Mouse (Mus musculus) intestine, embryonic 15.5 days (tissue): ENCODE results near the gene Gm49396. TPM values are rescaled to one million over a fixed set of nuclear protein-coding genes. Genes with fewer than 3 reads are reported as not detected.
A peak's percentile ranks its signal among the peaks of the same experiment; 100 is the strongest.

ENCODE experiments used
- ATAC-seq: fragments of 200-750 bp; cut with Nextera tagmentation; 2 replicates; pipeline ENCODE4 v1.8.0; 2017; ENCODE audit warnings: moderate TSS enrichment, moderate library complexity
- H3K27ac ChIP-seq: fragments of 300-500 bp; sonication (generic); 2 replicates; pipeline ENCODE4 v1.5.1; 2015; ENCODE audit warnings: mild to moderate bottlenecking, inconsistent platforms
- H3K27me3 ChIP-seq: fragments of 300-500 bp; sonication (generic); replicated peaks from 2 replicates; pipeline ENCODE4 v1.6.1; 2015; ENCODE audit warnings: inconsistent platforms
- H3K36me3 ChIP-seq: fragments of 300-500 bp; sonication (generic); 2 replicates; pipeline ENCODE4 v1.6.1; 2015; ENCODE audit warnings: inconsistent platforms
- H3K4me1 ChIP-seq: fragments of 300-500 bp; sonication (generic); replicated peaks from 2 replicates; pipeline ENCODE4 v1.6.1; 2015; ENCODE audit warnings: inconsistent platforms
- H3K4me2 ChIP-seq: fragments of 300-500 bp; sonication (generic); replicated peaks from 2 replicates; pipeline ENCODE4 v1.6.1; 2015; ENCODE audit warnings: mild to moderate bottlenecking, inconsistent platforms
- H3K4me3 ChIP-seq: fragments of 300-500 bp; sonication (generic); replicated peaks from 2 replicates; pipeline ENCODE4 v1.5.1; 2015; ENCODE audit warnings: inconsistent platforms
- H3K9ac ChIP-seq: fragments of 300-500 bp; sonication (generic); 2 replicates; pipeline ENCODE4 v1.6.1; 2015; ENCODE audit warnings: inconsistent platforms
- H3K9me3 ChIP-seq: fragments of 300-500 bp; sonication (generic); 2 replicates; pipeline ENCODE4 v1.6.1; 2016; ENCODE audit warnings: inconsistent platforms
- WGBS: fragments of 180-500 bp; shearing (Covaris S2); methylation state at CpG from one replicate; pipeline ENCODE4 v1.1.7; 2015; 5-methylcytosine and 5-hydroxymethylcytosine counted together
- polyA plus RNA-seq: library from polyadenylated mRNA; unstranded; fragments of >200 nt; fragmentation: Nextera tagmentation; extraction: Ambion mirVana; gene quantifications from 2 replicates; pipeline ENCODE4 v1.2.1, GENCODE M21; 2015

Gm49396 gene
- polyA plus RNA-seq, 1 experiment from 2014 or later, result 9.0 TPM

DNA sequence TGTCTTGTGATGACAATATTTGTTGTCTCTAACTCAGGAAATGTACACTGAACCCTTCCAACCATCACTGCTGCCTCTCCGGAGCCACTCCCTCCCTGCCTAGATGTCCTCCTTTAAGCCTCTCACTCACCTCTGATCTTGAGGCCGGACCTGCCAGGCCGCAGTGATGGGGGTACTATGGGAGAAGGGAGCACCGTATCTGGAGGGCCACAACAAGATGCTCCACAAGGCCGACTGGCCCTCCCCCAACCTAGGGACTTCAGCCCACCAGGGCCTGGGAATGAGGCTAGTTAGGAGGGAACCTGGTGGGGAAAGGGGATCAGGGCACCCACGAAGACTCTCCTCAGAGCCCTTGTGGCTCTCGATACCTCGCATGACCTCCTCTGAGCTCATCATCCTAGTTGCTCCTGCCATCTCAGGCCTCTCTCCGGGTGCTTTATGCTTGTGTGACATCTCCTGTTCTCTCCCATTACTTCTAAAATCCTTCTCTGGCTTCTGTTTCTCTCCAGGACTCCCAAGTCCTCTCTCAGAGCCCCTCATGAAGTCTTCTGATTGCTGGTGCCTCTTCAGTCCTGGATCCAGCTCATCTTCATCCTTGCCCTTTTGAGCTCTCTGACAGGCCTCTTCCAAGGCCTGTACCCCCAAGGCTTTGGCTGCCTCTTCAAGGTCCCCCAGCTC, 27.9 kb downstream of the Gm49396 start:
- Histone ChIP-seq H3K4me3 (no peak overlapping the region), H3K27ac (no peak overlapping the region), H3K36me3 (peaks cover 5% of the 10 kb centered on the region), H3K9me3 (no peaks in the 10 kb centered on the region), H3K27me3 (no peaks in the 10 kb centered on the region), H3K9ac (no peak overlapping the region), H3K4me2 (peak overlapping the region; percentile 80), H3K4me1 (peaks cover 37% of the 10 kb centered on the region)
- no peak for ATAC-seq
- WGBS, result 75% methylated on average over 9 of the region's 9 CpGs

DNA sequence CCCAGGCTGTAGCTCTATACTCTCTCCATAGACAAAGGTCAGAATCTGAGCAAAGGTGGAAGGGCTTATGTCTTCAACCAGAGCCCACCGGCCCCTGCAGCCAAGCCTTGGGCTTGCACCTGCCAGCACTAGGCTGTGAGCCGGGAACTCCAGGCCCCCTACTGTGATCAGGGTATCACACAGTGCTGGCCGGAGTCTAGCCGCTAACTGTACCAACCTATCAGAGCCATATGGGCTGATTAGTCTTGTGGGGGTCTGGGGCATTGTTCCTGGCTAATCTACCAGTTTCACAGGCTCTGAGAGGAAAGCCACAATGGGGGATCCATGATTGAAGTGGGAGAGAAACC, 28.4 kb downstream of the Gm49396 start:
- Histone ChIP-seq H3K27ac (no peak overlapping the region), H3K9me3 (no peaks in the 10 kb centered on the region), H3K4me3 (no peak overlapping the region), H3K27me3 (no peaks in the 10 kb centered on the region), H3K9ac (no peak overlapping the region), H3K36me3 (peaks cover 1% of the 10 kb centered on the region), H3K4me1 (peaks cover 34% of the 10 kb centered on the region), H3K4me2 (no peak overlapping the region)
- 57% methylated on average over 4 of the region's 4 CpGs for WGBS
- ATAC-seq, result no peak

DNA sequence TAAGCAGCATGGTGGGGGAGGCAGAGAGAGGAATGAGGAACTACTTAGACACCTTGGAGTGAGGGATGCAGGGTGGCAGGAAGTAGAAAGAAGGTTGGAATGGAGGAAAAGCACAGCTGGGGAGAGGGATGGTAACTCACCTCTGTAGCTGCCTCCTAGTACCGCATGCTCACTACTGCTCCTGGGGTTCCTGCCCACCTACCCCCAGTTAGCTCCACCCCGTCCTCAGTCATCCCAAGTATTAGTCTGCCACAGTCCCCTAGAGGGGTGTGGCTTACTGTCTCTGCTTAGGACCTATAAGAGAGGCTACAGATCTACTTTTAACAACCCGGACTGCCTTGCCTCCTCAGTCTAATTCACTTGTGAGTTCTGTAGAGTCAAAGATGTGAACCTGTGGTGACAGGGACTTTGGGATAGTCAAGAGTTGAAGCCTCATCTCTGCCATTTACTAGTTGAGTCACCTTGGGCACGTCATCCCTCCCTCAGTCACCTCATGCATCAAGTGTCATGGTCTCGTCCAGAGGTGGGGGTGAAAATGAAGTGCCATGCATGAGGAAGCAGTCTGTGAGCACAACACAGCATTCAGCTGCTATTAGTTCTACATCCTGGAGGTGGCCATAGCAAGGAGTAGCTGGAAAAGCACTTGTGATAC, 29.8 kb downstream of the Gm49396 start:
- Histone ChIP-seq H3K4me1 (peaks cover 23% of the 10 kb centered on the region), H3K9me3 (no peaks in the 10 kb centered on the region), H3K27me3 (no peaks in the 10 kb centered on the region), H3K4me2 (no peak overlapping the region), H3K36me3 (no peaks in the 10 kb centered on the region), H3K4me3 (no peak overlapping the region), H3K9ac (no peak overlapping the region), H3K27ac (no peak overlapping the region)
- ATAC-seq, result no peak
- WGBS, result 54% methylated on average over 5 of the region's 5 CpGs

DNA sequence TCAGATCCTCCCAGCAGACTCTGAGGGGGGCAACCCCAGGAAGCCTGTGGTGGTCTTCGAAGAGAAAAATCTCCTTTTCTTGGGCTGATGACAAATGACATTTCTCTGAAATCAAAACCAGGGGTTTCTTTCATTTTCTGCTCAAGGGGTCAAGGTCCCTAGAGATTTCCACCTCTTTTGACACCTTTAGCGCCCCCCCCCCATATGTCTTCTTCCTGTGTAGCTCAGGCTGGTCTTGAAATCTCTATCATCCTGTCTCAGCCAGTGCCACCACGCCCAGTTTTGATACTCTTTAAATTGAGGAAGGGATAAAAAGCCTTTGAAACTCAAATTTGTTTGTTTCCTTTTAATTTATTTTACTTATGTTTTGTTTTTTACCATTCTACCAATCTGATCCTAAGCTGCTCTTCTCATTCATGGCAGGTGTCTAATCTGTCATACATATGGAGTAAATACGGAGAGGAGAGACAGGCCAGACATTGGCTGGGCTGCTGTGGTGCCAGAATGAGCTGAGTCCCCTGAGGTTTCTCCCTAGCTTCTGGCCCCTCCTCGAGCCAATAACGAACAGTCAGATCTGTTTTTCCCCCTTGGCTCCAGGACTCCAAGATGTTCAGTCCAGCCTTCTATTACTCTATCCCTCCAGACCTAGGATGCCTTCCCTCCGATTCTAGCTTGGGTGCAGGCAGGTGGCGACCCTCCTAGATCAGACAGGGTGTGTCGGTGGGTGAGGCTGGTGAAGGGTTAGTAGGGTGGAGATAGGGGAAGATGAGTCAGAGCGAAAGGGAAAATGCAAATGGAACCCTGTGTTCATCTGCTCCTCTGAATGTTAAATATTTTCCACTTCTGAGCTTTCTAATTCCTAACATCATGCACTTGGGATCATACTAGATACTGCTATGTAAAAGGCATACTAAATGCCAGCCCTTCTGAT, 30.7 kb downstream of the Gm49396 start:
- no peaks in the 10 kb centered on the region for H3K9me3 ChIP-seq
- WGBS, result 66% methylated on average over 10 of the region's 10 CpGs
- no peak overlapping the region for H3K9ac ChIP-seq
- H3K27ac ChIP-seq, result no peak overlapping the region
- H3K36me3 ChIP-seq, result no peaks in the 10 kb centered on the region
- peaks cover 23% of the 10 kb centered on the region for H3K4me1 ChIP-seq
- no peak for ATAC-seq
- no peak overlapping the region for H3K4me3 ChIP-seq
- no peak overlapping the region for H3K4me2 ChIP-seq
- no peaks in the 10 kb centered on the region for H3K27me3 ChIP-seq

GRCm38 (mm10) chr7:30594510-30595024, 31.4 kb downstream of the Gm49396 start:
- H3K27ac ChIP-seq, result no peak overlapping the region

DNA sequence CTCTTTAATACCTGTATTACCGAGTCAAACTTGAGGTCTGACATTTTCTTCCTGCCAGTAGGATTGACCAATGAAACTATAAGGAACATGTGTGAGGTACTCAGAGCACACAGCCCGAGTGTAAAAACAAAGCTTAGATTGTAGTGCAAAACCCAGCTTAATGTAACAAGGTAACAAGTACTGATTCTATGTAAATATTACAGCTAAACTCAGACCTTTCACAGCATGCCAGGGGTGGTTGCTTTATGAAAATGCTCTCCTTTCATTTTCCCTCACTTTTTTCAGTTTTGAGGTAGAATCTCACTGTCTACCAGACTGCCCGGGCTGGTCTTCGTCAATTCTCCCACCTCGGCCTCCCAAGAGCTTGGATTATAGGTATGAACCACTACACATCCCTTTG, 32.9 kb downstream of the Gm49396 start:
- no peak overlapping the region for H3K4me3 ChIP-seq
- peaks cover 17% of the 10 kb centered on the region for H3K4me1 ChIP-seq
- H3K9ac ChIP-seq, result no peak overlapping the region
- H3K27ac ChIP-seq, result no peak overlapping the region
- ATAC-seq, result no peak
- no peaks in the 10 kb centered on the region for H3K27me3 ChIP-seq
- no peaks in the 10 kb centered on the region for H3K36me3 ChIP-seq
- H3K9me3 ChIP-seq, result no peaks in the 10 kb centered on the region
- WGBS, result 80% methylated on average over 5 of the region's 5 CpGs
- H3K4me2 ChIP-seq, result no peak overlapping the region

More at GRCm38 (mm10) chr7:30594510-30595024, 31.4 kb downstream of the Gm49396 start:
- Histone ChIP-seq H3K36me3 (no peaks in the 10 kb centered on the region), H3K9ac (no peak overlapping the region), H3K4me1 (peaks cover 23% of the 10 kb centered on the region), H3K4me2 (no peak overlapping the region), H3K9me3 (no peaks in the 10 kb centered on the region), H3K4me3 (no peak overlapping the region), H3K27me3 (no peaks in the 10 kb centered on the region)
- 75% methylated on average over 4 of the region's 4 CpGs for WGBS
- ATAC-seq, result no peak

- H3K4me1 ChIP-seq, result peaks cover 13% of the 10 kb centered on the region
- H3K4me3 ChIP-seq, result no peak overlapping the region
- no peak for ATAC-seq
- WGBS, result 84% methylated on average over 5 of the region's 5 CpGs
- no peaks in the 10 kb centered on the region for H3K27me3 ChIP-seq
- H3K9me3 ChIP-seq, result no peaks in the 10 kb centered on the region
- H3K4me2 ChIP-seq, result no peak overlapping the region
- H3K36me3 ChIP-seq, result no peaks in the 10 kb centered on the region
- H3K27ac ChIP-seq, result no peak overlapping the region
- no peak overlapping the region for H3K9ac ChIP-seq
Measured at GRCm38 (mm10) chr7:30596811-30597210, 33.7 kb downstream of the Gm49396 start.

- H3K27me3 ChIP-seq, result no peaks in the 10 kb centered on the region
- H3K4me3 ChIP-seq, result no peak within 1 kb of the TSS
- H3K36me3 ChIP-seq, result no peaks in the 10 kb centered on the region
- no peak within 1 kb of the TSS for H3K9ac ChIP-seq
- H3K4me2 ChIP-seq, result peak within 1 kb of the TSS; percentile 30
- peaks cover 7% of the 10 kb centered on the region for H3K4me1 ChIP-seq
- 0 out of 2 replicates have a peak within 1 kb of the TSS, but pooled peaks have one; percentile 40 for H3K27ac ChIP-seq
- 93% methylated on average over 12 of the region's 12 CpGs for WGBS
- no peaks in the 10 kb centered on the region for H3K9me3 ChIP-seq
- no peak for ATAC-seq
Measured at GRCm38 (mm10) chr7:30598786-30599185, 35.6 kb downstream of the Gm49396 start, which contains the start of gene Zbtb32. Gene Zbtb32 (minus strand): TSS chr7:30598909.

DNA sequence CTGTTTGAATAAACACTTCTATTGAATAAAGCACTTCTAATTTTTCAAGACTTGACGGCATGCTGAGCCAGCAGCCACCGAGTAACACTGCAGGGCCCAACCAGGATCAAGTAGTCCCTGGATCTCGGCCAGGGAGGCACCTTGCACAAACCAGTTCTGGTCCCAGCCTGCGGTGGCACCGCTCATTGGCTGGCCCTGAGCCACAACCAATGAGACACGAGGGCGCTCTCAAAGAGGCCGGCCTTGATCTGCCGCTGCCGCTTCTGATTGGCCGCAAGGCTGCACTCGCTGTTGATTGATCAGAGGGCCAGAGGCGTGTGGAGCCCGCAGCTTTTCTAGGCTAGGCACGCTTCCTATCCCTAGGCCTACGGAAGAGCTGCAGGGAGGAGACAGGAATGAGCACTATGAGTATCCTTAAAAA, 36.8 kb downstream of the Gm49396 start:
- Histone ChIP-seq H3K9ac (no peak overlapping the region), H3K4me1 (peaks cover 3% of the 10 kb centered on the region; the same call in 1 of the 2 replicates), H3K4me3 (no peak overlapping the region), H3K27ac (peak overlapping the region; percentile 40), H3K9me3 (no peaks in the 10 kb centered on the region), H3K4me2 (peak overlapping the region; percentile 30), H3K27me3 (no peaks in the 10 kb centered on the region), H3K36me3 (no peaks in the 10 kb centered on the region)
- WGBS, result 2% methylated on average over 16 of the region's 16 CpGs
- peak; percentile 93 for ATAC-seq

DNA sequence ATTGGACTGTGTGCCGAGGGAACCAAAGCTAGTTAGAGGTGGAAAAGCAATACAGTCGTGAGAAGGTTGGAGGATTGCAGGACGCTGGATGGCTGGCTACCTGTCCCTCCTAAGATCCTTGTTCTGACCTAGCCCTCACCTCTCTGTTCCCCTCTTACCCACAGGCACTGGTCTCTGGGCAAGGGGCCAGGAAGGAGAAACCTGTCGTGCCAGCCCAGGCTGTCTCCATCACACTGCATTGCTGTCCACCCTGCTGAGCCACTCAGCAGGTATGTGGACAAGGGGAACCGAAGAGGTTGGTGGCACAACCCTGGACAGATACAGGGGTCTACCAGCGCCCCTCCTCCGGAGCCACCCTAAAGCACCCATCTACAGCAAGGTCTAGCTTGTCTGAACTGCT, 37.5 kb downstream of the Gm49396 start:
- Histone ChIP-seq H3K4me3 (no peak overlapping the region), H3K4me2 (no peak overlapping the region), H3K27ac (peak overlapping the region; percentile 22), H3K9ac (no peak overlapping the region), H3K36me3 (no peaks in the 10 kb centered on the region), H3K27me3 (no peaks in the 10 kb centered on the region), H3K9me3 (no peaks in the 10 kb centered on the region), H3K4me1 (peaks cover 3% of the 10 kb centered on the region; the same call in 1 of the 2 replicates)
- ATAC-seq, result no peak
- WGBS, result 69% methylated on average over 7 of the region's 7 CpGs

DNA sequence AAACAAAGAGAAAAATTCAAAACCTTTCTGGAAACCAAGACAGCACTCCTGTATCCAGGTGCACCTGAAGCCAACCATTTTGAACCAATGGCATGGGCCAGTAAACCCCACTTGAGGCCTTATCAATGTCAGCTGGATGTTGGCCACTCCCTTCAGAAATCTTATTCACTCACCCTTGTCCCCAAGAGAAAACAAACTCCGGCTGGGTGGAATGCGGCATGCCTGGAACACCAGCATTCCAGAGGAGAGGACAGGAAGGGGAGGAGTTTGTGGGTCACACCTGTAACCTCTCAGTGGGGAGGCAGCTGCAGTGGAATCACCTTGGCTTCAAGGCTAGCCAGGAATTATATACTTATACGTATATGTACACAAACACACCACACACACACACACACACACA, 39.4 kb downstream of the Gm49396 start:
- H3K27ac ChIP-seq, result peak overlapping the region; percentile 27; the same call in 1 of the 2 replicates
- no peak overlapping the region for H3K9ac ChIP-seq
- WGBS, result 23% methylated on average over 3 of the region's 3 CpGs
- H3K4me2 ChIP-seq, result no peak overlapping the region
- H3K36me3 ChIP-seq, result no peaks in the 10 kb centered on the region
- peaks cover 3% of the 10 kb centered on the region; the same call in 1 of the 2 replicates for H3K4me1 ChIP-seq
- peak; percentile 84 for ATAC-seq
- H3K4me3 ChIP-seq, result no peak overlapping the region
- no peaks in the 10 kb centered on the region for H3K9me3 ChIP-seq
- no peaks in the 10 kb centered on the region for H3K27me3 ChIP-seq

DNA sequence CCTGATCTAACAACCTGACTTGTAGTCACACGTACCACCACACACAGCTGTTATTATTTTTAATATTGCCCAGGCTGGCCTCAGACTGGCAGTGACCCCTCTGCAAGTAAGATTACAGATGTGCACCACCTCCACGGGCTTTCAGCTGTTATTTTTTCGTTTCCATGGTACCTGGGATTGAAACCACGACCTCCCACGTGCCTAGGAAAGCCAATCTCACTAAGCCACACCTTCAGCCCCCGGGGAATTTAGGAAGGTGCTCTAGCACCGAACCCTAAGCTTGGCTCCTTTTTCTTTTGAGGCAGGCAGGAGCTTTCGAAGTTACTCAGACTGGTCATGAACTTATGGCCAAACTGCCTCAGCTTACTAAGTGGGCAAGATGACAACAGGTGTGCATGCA, 41.3 kb downstream of the Gm49396 start:
- Histone ChIP-seq H3K36me3 (no peaks in the 10 kb centered on the region), H3K27me3 (no peaks in the 10 kb centered on the region), H3K27ac (no peak overlapping the region), H3K9ac (no peak overlapping the region), H3K9me3 (no peaks in the 10 kb centered on the region), H3K4me3 (no peak overlapping the region), H3K4me2 (no peak overlapping the region), H3K4me1 (peaks cover 11% of the 10 kb centered on the region)
- WGBS, result 59% methylated on average over 8 of the region's 8 CpGs
- no peak for ATAC-seq
